Mouse (Mus musculus): ENCODE measurements around the gene Olfr668.

GRCm38 (mm10) chr7:104933940-104934339, 6.1 kb upstream of the Olfr668 start, which contains the start of gene Olfr669:
- TF ChIP-seq CTCF (IDR thresholded peaks at IDR 0.05) (no peak), POLR2A (IDR thresholded peaks at IDR 0.05; ENCODE audit: insufficient read depth, low read depth, low read length) (no peak)

All from heart, adult 2 months (tissue).